Mouse (Mus musculus) c-Kit-positive CD71-positive TER-119-negative erythroid progenitor cells, embryonic 14.5 days (primary cell): Measurements from ENCODE around the gene Vmn1r8.
"Not testable (repeated sequence)": the region's sequence is repeated elsewhere in the genome, so short reads cannot be mapped to it uniquely, and the experiment has no call there.

ENCODE experiments used
- DNase-seq: peaks from one replicate; pipeline ENCODE4 v3.0.0-alpha.2; 2013; ENCODE audit warnings: low read depth

Gene Vmn1r8

GRCm38 (mm10) chr6:57031984-57032383 is at the start of gene Vmn1r8:
Gene Vmn1r8, plus strand, starts transcription at chr6:57032284.
- DNase-seq = no peak

DNA sequence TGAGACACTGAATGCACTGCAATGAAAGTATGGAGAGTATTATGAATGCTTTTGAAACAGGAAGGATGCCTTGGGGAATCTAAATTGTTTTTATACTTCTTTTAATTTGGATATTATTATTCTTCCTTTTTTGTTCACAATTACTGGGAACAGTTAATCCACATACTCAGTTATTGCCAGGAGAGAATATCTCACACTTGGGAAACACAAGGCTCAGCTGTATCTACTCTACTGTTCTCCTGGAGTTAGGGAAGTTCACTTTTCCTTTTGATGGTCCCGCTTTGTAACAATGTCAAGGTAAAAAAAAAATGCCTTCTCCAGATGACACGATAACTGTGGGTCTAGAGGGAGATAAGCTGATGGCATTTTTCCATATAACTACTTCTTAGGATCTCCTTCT is 35.1 kb upstream of the Vmn1r8 start, which contains the start of gene Vmn1r6:
Gene Vmn1r6, plus strand, starts transcription at position 301 of the 400 bp plus-strand sequence.
- no peak for DNase-seq

GRCm38 (mm10) chr6:57025224-57025623 is 6.9 kb upstream of the Vmn1r8 start, which contains the start of gene Vmn1r7:
Gene Vmn1r7, minus strand, starts transcription at chr6:57025324.
- DNase-seq = not testable (repeated sequence)

DNA sequence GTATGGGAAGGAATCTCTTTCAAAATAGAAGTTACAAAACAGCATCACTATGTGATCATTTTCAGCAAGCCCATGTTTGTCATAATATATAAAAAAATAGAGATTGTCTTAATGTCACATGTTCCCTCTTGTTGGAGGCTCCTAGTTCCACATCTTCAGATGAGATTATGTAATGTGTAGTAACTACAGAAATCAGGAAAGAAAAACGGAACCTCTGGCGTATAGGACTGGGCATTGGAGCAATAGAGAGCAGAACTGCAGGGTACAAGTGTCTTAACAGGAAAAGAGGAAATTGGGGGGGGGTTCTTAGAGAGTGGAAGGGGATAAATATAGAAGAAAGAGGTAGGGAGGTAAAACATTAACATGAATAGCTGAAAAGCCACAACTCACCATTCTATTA is 2.6 kb downstream of the Vmn1r8 start:
- DNase-seq = no peak

DNA sequence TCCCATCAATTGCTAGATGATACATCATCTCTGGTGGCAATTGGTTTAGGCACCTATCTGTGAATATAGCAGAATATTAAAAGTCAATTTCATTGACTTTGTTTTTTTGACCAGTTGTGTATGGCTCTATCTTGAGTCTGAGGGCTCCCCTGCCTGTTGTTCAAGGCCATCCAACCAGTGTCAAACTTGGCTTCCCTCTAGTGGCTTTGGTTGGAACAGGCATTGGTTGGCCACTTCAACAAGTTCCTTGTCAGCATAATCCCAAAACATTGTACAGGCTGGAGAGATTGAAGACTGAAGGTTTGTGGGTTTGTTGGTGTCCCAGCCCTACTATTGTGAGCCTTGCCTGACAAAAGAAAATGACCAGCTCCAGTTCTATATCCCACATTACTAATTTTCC is 31.6 kb downstream of the Vmn1r8 start:
- DNase-seq = peak; percentile 3

DNA sequence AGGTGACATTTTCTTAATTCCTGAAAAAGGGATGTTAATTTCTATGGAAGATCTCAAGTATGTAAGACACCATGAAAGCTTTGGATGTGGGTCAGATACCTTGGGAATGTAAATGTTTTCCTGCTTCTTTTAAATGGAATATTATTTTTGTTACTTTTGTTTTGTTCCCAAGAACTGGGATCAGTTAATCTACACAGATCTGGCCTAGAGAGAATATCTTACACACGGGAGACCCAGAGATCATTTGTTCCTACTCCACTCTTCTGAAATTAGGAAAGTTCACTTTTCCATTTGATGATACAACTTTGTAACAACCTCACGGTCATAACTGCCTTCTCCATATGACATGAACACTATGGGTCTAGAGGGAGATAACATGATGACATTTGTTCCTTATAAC is 34.4 kb downstream of the Vmn1r8 start, which contains the start of gene Vmn1r9:
Gene Vmn1r9, plus strand, starts transcription at position 301 of the 400 bp plus-strand sequence.
- DNase-seq = no peak
